Mouse (Mus musculus) heart, embryonic 16.5 days (tissue): ENCODE results near the gene Paqr5. TPM values are rescaled to one million over a fixed set of nuclear protein-coding genes. Genes with fewer than 3 reads are reported as not detected.

ENCODE experiments used
- ATAC-seq: fragments of 200-750 bp; cut with Nextera tagmentation; replicated peaks from 2 replicates; pipeline ENCODE4 v1.8.0; 2017; ENCODE audit warnings: moderate number of reproducible peaks; ENCODE audit not compliant: insufficient read depth, low FRiP score; ENCODE audit errors: extremely low read depth
- H3K27ac ChIP-seq: fragments of 300-500 bp; sonication (generic); 2 replicates; pipeline ENCODE4 v1.5.1; 2014; ENCODE audit warnings: mild to moderate bottlenecking, low read length, control low read depth, moderate library complexity
- H3K27me3 ChIP-seq: fragments of 300-500 bp; sonication (generic); 2 replicates; pipeline ENCODE4 v1.6.1; 2014; ENCODE audit warnings: low read length, mixed read lengths; ENCODE audit not compliant: control insufficient read depth, insufficient read depth
- H3K36me3 ChIP-seq: fragments of 300-500 bp; sonication (generic); 2 replicates; pipeline ENCODE4 v1.6.1; 2014; ENCODE audit not compliant: control insufficient read depth, insufficient read depth
- H3K4me1 ChIP-seq: fragments of 300-500 bp; sonication (generic); 2 replicates; pipeline ENCODE4 v1.6.1; 2014; ENCODE audit warnings: low read length, mixed read lengths; ENCODE audit not compliant: control insufficient read depth, insufficient read depth
- H3K4me2 ChIP-seq: fragments of 300-500 bp; sonication (generic); 2 replicates; pipeline ENCODE4 v1.6.1; 2014; ENCODE audit warnings: low read depth, mild to moderate bottlenecking, control low read depth, low read length
- H3K4me3 ChIP-seq: fragments of 300-500 bp; sonication (generic); 2 replicates; pipeline ENCODE4 v1.5.1; 2014; ENCODE audit warnings: mild to moderate bottlenecking, control low read depth, low read length
- H3K9ac ChIP-seq: fragments of 300-500 bp; sonication (generic); 2 replicates; pipeline ENCODE4 v1.6.1; 2014; ENCODE audit warnings: low read length, control low read depth
- H3K9me3 ChIP-seq: fragments of 300-500 bp; sonication (generic); replicated peaks from 2 replicates; pipeline ENCODE4 v1.6.1; 2016; ENCODE audit warnings: low read length; ENCODE audit not compliant: control insufficient read depth
- WGBS: fragments of 180-500 bp; shearing (Covaris S2); extraction: QIAGEN DNeasy Blood & Tissue Kit; methylation state at CpG from one replicate; pipeline ENCODE4 v1.1.7; 2014; 5-methylcytosine and 5-hydroxymethylcytosine counted together
- polyA plus RNA-seq: library from polyadenylated mRNA; unstranded; fragments of >200 nt; fragmentation: Nextera tagmentation; extraction: Ambion mirVana; gene quantifications from 2 replicates; pipeline ENCODE4 v1.2.1, GENCODE M21; 2015

Paqr5 gene
- polyA plus RNA-seq, 1 experiment from 2014 or later = 1.3 TPM

- Histone ChIP-seq H3K4me3 (no peak overlapping the region), H3K27me3 (no peaks in the 10 kb centered on the region), H3K9ac (no peak overlapping the region), H3K9me3 (no peaks in the 10 kb centered on the region), H3K4me2 (peak overlapping the region; percentile 40), H3K27ac (no peak overlapping the region), H3K36me3 (no peaks in the 10 kb centered on the region), H3K4me1 (no peaks in the 10 kb centered on the region)
- 0 out of 2 replicates have a peak, but pooled peaks have one; percentile 58 for ATAC-seq
- 7% methylated on average over 20 of the region's 20 CpGs for WGBS
Observed at GRCm38 (mm10) chr9:62040008-62040608, 13.5 kb upstream of the Paqr5 start.

GRCm38 (mm10) chr9:62035806-62036205, 9.2 kb upstream of the Paqr5 start:
- Histone ChIP-seq H3K4me2 (no peak overlapping the region), H3K9me3 (no peaks in the 10 kb centered on the region), H3K9ac (no peak overlapping the region), H3K27me3 (peaks cover under 1% of the 10 kb centered on the region; the same call in 1 of the 2 replicates), H3K4me3 (no peak overlapping the region), H3K36me3 (no peaks in the 10 kb centered on the region), H3K4me1 (no peaks in the 10 kb centered on the region), H3K27ac (no peak overlapping the region)
- 80% methylated on average over 1 of the region's 1 CpGs for WGBS
- ATAC-seq = no peak

- no peak overlapping the region for H3K4me3 ChIP-seq
- no peak overlapping the region for H3K27ac ChIP-seq
- H3K4me1 ChIP-seq = no peaks in the 10 kb centered on the region
- no peak for ATAC-seq
- no peak overlapping the region for H3K9ac ChIP-seq
- H3K4me2 ChIP-seq = no peak overlapping the region
- peaks cover 17% of the 10 kb centered on the region for H3K27me3 ChIP-seq
- 86% methylated on average over 3 of the region's 3 CpGs for WGBS
- no peaks in the 10 kb centered on the region for H3K36me3 ChIP-seq
- H3K9me3 ChIP-seq = no peaks in the 10 kb centered on the region
Observed at GRCm38 (mm10) chr9:62032206-62032605, 5.5 kb upstream of the Paqr5 start.

- no peak overlapping the region for H3K4me2 ChIP-seq
- H3K36me3 ChIP-seq = no peaks in the 10 kb centered on the region
- H3K9ac ChIP-seq = no peak overlapping the region
- no peak overlapping the region for H3K27ac ChIP-seq
- H3K9me3 ChIP-seq = no peaks in the 10 kb centered on the region
- H3K4me1 ChIP-seq = peaks cover 8% of the 10 kb centered on the region
- no peak for ATAC-seq
- no peak overlapping the region for H3K4me3 ChIP-seq
- WGBS = 41% methylated on average over 3 of the region's 3 CpGs
- H3K27me3 ChIP-seq = peaks cover 42% of the 10 kb centered on the region
Observed at GRCm38 (mm10) chr9:62028072-62028471, 1.4 kb upstream of the Paqr5 start.

- H3K27me3 ChIP-seq = peaks cover 39% of the 10 kb centered on the region
- H3K4me3 ChIP-seq = no peak overlapping the region
- H3K36me3 ChIP-seq = no peaks in the 10 kb centered on the region
- peaks cover 8% of the 10 kb centered on the region for H3K4me1 ChIP-seq
- H3K27ac ChIP-seq = no peak overlapping the region
- no peak overlapping the region for H3K9ac ChIP-seq
- 48% methylated on average over 5 of the region's 5 CpGs for WGBS
- H3K9me3 ChIP-seq = no peaks in the 10 kb centered on the region
- no peak for ATAC-seq
- no peak overlapping the region for H3K4me2 ChIP-seq
Observed at GRCm38 (mm10) chr9:62025056-62025455, 1.6 kb downstream of the Paqr5 start.

GRCm38 (mm10) chr9:62023879-62024278, 2.8 kb downstream of the Paqr5 start:
- H3K9ac ChIP-seq = no peak overlapping the region
- peaks cover 8% of the 10 kb centered on the region for H3K4me1 ChIP-seq
- no peaks in the 10 kb centered on the region for H3K36me3 ChIP-seq
- H3K9me3 ChIP-seq = no peaks in the 10 kb centered on the region
- 38% methylated on average over 3 of the region's 4 CpGs for WGBS
- no peak overlapping the region for H3K4me2 ChIP-seq
- H3K27ac ChIP-seq = no peak overlapping the region
- ATAC-seq = no peak
- H3K27me3 ChIP-seq = peaks cover 38% of the 10 kb centered on the region
- no peak overlapping the region for H3K4me3 ChIP-seq

- H3K4me3 ChIP-seq = no peak overlapping the region
- H3K27me3 ChIP-seq = peaks cover 30% of the 10 kb centered on the region
- no peak for ATAC-seq
- peaks cover 8% of the 10 kb centered on the region for H3K4me1 ChIP-seq
- H3K9ac ChIP-seq = no peak overlapping the region
- H3K36me3 ChIP-seq = no peaks in the 10 kb centered on the region
- no peak overlapping the region for H3K4me2 ChIP-seq
- 78% methylated on average over 6 of the region's 6 CpGs for WGBS
- H3K9me3 ChIP-seq = no peaks in the 10 kb centered on the region
- H3K27ac ChIP-seq = no peak overlapping the region
Observed at GRCm38 (mm10) chr9:62022961-62023680, 3.5 kb downstream of the Paqr5 start.

GRCm38 (mm10) chr9:62021583-62022120, 5.0 kb downstream of the Paqr5 start:
- Histone ChIP-seq H3K4me2 (no peak overlapping the region), H3K27ac (no peak overlapping the region), H3K27me3 (peaks cover 20% of the 10 kb centered on the region), H3K9ac (no peak overlapping the region), H3K4me3 (no peak overlapping the region), H3K36me3 (no peaks in the 10 kb centered on the region), H3K4me1 (peaks cover 4% of the 10 kb centered on the region), H3K9me3 (no peaks in the 10 kb centered on the region)
- no peak for ATAC-seq
- WGBS = 57% methylated on average over 7 of the region's 7 CpGs

GRCm38 (mm10) chr9:62020259-62020658, 6.4 kb downstream of the Paqr5 start:
- WGBS = 68% methylated on average over 7 of the region's 7 CpGs
- Histone ChIP-seq H3K9ac (no peak overlapping the region), H3K4me1 (no peaks in the 10 kb centered on the region), H3K4me3 (no peak overlapping the region), H3K27me3 (peaks cover 9% of the 10 kb centered on the region), H3K27ac (no peak overlapping the region), H3K9me3 (no peaks in the 10 kb centered on the region), H3K36me3 (no peaks in the 10 kb centered on the region), H3K4me2 (no peak overlapping the region)
- no peak for ATAC-seq
